Mouse (Mus musculus) ovary, postnatal 14 days (tissue): ENCODE measurements around the gene Shisa8.

ENCODE experiments used
- DNase-seq: peaks from one replicate; pipeline ENCODE4 v3.0.0; 2022; ENCODE audit warnings: low spot score

Shisa8 gene

GRCm38 (mm10) chr15:82203611-82204351, 8.8 kb downstream of the Shisa8 start:
- DNase-seq: no peak

DNA sequence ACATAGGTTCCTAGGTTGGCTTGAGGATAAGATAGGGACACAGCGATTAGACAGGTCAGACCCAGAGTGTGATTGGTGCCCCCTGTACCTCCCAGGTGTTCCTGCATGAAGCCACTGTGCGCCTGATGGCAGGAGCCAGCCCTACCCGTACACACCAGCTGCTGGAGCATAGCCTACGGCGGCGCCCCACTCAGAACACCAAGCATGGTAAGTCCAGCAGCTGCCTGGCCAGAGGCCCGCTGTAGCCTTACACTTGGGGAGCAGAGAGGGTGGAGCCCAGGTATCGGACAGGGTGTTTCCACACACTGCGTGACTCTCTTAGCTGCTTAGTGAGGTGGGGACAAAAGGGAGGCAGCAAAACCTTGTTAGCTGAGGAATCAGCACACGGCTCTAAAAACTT, 9.5 kb downstream of the Shisa8 start:
- DNase-seq: no peak

DNA sequence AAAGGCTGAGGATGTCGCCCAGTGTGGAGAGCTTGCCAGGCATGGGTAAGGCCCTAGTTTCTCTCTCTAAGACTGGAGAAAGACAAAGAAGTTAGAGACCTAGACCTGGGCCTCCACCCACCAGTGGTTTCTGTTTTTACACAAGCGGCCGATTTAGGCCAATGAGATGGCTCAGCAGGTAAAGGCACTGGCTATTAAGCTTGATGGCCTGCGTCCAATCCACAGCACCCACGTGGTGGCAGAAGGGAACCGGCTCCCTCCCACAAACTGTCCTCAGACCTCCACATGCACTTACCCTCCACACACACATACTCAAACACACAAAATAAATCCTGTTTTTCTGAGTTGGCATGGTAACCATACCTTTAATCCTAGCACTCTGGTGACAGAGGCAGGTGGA, 10.5 kb downstream of the Shisa8 start:
- DNase-seq: no peak

DNA sequence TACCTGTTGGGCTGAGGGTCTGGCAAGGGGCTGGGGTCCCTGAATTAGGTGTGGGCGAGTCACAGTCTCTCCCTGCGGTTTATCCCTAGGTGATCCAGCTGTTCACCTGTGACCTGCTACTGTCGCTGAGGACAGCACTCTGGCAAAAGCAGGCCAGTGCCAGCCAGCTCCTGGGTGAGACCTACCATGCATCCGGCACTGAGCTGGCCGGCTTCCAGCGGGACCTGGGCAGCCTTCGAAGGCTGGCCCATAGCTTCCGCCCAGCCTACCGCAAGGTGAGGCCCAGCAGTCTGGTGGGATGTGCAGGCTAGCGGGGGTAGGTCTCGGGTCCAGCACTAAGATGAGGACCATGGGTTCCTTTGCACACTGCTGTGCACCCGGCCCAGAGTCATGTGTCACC, 13.1 kb downstream of the Shisa8 start:
- DNase-seq: no peak

- no peak for DNase-seq
These were observed 14.3 kb downstream of the Shisa8 start for GRCm38 (mm10) chr15:82198342-82198741.

GRCm38 (mm10) chr15:82197937-82198336, 14.7 kb downstream of the Shisa8 start:
- DNase-seq: no peak

DNA sequence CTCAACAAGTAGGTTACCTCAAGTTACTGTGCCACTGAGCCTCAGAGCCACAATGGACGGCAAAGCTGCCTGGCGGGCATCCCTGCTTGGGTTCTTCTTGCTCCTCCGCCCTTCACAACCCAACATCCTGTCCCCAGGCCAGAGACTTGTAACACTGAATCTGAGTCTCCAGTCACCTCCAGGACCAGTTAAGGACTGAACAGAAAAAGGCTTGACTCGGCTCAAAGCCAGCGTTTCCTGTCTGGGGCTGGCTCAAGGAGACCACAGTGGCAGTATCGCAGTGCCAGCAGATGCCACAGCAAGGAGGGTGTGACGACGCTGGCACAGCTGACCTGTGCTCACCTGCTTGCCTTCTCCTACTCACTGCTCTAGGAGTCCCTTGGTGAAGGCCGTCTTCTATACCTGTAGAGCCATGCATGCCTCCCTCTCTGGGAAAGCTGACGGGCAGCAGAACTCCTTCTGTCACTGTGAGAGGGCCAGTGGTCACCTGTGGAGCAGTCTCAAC, 15.3 kb downstream of the Shisa8 start:
- no peak for DNase-seq

DNA sequence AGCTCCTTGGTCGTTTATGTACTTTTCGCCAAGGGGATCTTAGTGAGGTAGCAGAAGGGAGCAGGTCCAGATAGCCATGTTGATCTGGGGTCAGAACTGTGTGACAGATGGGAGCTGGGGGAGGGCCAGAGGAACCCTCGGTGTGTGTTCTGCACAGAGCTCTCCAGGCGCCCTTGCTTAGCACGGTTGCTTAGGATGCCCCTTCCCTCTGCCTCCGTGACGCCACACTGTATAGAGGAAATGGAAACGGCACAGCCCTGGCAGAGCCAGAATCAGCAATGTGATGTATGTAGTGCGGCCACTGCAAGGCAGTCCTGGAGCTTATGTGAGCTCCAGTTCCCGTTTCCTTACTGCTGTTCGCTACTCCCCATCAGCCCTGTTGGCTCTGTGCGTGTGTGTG, 16.3 kb downstream of the Shisa8 start:
- DNase-seq: no peak

DNA sequence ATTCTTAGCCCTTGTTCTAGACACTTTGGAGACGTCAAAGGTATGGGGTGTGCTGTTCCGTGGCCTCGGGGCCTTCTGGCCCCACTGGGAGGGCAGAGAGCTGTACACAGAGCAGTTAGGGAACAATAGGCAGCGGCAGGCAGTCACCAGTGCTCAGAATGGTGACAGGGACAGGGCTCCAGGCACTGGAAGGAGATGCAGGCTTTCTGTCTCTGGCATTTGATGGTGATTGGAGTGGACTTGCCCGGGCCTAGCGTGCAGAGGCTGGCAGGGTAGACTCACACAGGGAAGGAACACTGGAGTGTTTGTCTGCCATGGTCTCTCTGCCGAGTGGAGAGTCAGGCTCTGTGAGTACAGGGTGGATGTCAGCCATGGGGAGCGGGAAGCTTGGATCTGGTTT, 20.0 kb downstream of the Shisa8 start:
- no peak for DNase-seq

GRCm38 (mm10) chr15:82188481-82189240, 24.0 kb downstream of the Shisa8 start:
- DNase-seq: no peak

GRCm38 (mm10) chr15:82187924-82188323, 24.7 kb downstream of the Shisa8 start:
- no peak for DNase-seq

- no peak for DNase-seq
These were observed 25.2 kb downstream of the Shisa8 start for GRCm38 (mm10) chr15:82187401-82187800.

DNA sequence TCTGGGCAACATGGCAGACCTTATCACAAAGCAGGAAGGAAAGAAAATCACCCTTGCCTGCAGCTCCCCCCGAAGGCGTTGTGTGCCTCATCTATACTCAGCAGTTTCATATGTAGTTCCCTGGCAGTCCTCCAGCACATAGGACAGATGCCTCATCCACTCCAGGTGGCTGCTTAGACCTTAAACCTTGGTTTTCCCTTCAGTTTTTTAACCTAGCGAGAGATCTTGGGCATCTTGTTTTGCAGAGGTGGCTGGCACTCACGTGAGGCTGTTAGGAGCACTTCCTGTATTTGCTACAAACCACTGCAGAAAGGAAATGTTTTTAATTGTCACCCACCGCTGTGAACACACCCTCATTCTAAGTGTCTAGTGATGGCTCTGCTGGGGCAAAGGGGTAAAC, 25.7 kb downstream of the Shisa8 start:
- no peak for DNase-seq

GRCm38 (mm10) chr15:82186131-82186530, 26.5 kb downstream of the Shisa8 start:
- no peak for DNase-seq

DNA sequence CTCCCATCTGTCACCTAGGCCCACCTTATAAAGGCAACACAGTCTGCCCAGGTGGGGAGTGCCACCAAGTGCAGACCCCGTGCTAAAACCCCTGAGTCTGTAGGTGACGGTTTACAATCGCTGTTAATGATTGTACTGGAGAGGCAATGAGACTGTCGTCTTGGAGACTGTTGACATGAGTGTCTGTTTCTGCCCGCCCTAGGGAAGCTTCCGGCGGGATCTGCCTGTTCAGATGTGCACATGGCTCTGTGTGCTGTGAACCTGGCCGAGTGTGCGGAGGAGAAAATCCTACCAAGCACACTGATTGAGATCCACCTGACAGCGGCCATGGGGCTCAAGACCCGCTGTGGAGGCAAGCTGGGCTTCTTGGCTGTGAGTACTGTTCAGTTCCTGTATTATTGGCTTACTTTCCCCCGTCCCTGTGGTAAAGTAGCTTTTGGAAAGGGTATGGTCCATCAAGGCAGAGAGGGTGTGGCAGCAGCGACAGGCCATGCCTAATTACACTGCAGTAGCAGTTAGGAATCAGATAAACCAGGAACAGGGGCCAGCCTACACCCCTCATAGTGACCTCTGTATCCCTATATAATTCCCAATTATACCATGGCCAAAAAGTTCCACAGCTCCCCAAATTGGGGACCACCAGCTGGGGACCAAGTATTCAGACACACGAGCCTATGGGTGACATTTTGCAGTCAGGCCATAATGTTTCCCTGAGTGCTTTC, 27.4 kb downstream of the Shisa8 start:
- no peak for DNase-seq

- no peak for DNase-seq
These were observed 28.0 kb downstream of the Shisa8 start for GRCm38 (mm10) chr15:82184656-82185055.

DNA sequence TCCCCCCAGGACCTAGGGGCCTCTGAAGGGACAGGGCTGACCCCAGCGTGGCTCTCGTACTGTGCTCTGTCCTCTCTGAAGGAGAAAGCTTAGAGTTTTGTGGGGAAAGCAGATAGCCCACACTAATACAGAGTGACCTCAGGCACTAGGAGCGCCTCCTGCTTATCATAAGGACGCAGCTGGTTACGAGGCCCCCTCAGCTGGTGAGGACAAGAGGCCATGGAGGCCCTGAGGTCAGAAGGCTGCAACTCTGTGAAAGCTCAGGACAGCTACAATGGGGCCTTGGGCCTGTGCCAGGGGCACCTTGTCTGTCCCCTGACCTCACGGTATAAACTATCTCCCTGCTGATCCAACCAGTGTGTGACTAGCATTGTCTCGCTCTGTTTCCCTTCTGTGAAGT, 28.4 kb downstream of the Shisa8 start:
- DNase-seq: no peak

GRCm38 (mm10) chr15:82183596-82183995, 29.0 kb downstream of the Shisa8 start:
- no peak for DNase-seq

GRCm38 (mm10) chr15:82182311-82182710, 30.3 kb downstream of the Shisa8 start:
- DNase-seq: no peak

GRCm38 (mm10) chr15:82181131-82181530, 31.5 kb downstream of the Shisa8 start:
- no peak for DNase-seq

GRCm38 (mm10) chr15:82177743-82178290, 34.8 kb downstream of the Shisa8 start:
- DNase-seq: no peak

DNA sequence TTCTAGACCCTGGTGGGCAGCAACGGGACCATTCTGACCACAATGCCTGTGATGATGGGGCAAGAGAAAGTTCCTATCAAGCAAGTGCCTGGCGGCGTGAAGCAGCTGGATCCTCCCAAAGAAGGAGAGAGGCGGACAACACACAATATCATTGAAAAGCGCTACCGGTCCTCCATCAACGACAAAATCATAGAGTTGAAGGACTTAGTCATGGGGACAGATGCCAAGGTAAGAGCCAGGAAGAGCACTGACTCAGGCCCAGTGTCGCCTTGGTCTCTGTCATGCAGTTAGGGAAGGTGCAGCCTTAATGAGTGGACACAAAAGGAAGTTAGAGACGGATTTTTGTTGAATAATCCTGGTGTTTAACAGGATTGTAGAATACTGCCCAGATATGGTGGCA, 37.5 kb downstream of the Shisa8 start:
- DNase-seq: no peak
